Mouse (Mus musculus) adrenal gland, postnatal 4 days (tissue): ENCODE measurements around the gene Slc16a14. TPM values are rescaled to one million over a fixed set of nuclear protein-coding genes. Genes with fewer than 3 reads are reported as not detected.

ENCODE experiments used
- DNase-seq, 2 experiments: peaks; one replicate each; pipeline ENCODE4 v3.0.0; 2021 to 2022; ENCODE audit warnings: low spot score in 2 of 2, mixed read lengths in 2 of 2
- total RNA-seq, 2 experiments: library from RNA; stranded (reverse); gene quantifications; 2 replicates each; pipeline ENCODE4 v1.2.3; 2021

The Slc16a14 gene
- total RNA-seq, 2 experiments from 2014 or later: 3.6 to 5.1 TPM

DNA sequence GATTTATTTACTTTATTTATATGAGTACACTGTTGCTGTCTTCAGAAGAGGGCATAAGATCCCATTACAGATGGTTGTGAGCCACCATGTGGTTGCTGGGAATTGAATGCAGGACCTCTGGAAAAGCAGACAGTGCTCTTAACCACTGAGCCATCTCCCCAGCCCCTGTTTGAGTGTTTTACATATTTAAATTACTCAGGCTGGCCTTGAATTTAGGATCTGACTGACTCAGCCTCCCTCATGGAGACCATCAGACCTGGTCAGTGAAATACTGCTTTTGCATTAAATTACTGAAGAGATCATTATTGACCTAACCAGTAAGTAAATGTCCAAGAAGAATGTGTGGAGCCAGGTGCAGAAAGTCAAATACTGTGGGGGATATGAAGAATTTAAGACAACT, 66.6 kb downstream of the Slc16a14 start:
- DNase-seq: no peak

DNA sequence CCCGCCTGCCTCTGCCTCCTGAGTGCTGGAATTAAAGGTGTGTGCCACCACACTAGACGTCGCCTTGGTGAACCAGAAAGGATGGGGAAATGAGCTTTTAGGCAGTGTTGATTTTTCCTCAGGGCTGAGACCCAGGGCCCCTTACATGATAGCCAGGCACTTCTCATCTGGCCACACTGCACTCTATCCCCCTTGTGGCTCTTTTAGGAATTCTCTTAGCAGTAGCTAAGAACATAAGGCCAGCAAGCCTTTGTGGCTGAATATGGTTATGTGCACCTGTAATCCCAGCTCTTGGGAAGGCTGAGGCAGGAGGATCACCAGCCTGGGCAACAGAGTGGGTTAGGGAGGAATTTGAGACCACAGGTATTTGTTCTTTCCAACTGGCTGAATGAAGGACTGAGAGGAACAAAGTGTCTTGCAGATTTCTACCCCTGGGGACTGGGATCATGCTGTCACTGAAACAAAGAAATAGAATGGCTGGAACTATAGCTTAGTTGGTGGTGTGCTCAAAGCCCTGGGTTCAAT, 68.2 kb downstream of the Slc16a14 start:
- DNase-seq: no peak

DNA sequence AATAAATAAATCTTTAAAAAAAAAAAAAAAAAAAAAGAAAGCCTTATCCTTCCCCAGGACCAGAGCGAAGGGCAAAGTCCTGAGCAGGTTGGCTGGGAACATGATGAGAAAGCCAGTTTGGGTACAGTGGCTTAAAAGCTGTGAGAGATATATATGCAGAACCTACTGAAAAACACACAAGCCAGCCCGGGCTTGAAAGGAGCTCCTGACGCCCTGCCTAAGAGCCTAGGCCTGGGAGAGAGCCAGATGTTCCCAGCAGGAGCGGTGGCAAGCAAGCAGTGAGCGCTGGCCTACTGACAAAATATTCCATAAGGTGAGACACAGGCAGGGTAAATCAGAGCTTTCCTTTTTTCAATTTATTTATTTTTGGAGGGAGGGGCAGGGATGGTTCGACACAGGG, 68.7 kb downstream of the Slc16a14 start:
- DNase-seq: no peak

- no peak for DNase-seq
These were observed 70.3 kb downstream of the Slc16a14 start for GRCm38 (mm10) chr1:84864645-84865044.

DNA sequence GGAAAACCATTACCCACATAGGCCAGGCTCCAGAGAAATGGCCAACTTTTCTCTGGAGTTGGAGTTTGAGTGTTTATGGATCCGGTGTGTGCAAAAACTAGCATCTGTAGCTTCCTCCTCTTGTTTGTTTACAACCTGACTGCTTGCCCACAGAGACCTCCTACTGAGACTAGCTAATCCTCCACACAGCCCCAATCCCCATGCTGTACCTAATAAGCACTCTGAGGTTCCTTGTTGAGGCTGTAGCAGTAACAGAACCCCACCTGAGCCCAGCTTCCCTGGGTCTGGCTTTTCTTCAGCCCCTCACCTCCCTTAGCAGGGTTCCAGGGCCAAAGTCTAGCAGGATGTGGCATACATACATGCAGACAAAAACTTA, 73.7 kb downstream of the Slc16a14 start:
- DNase-seq: no peak

GRCm38 (mm10) chr1:84860360-84861254, 74.3 kb downstream of the Slc16a14 start:
- DNase-seq: no peak

- DNase-seq: no peak
These were observed 75.3 kb downstream of the Slc16a14 start for GRCm38 (mm10) chr1:84859597-84859996.

Other genes with a start within 250 kb of the Slc16a14 start
- 1 to 10 TPM; 6.5 to 6.8 TPM for gene Dner, start 238.9 kb downstream of the Slc16a14 start, total RNA-seq
- gene Fbxo36, start 95.3 kb downstream of the Slc16a14 start, total RNA-seq: 1 to 10 TPM; 8.5 to 9.3 TPM
- gene Trip12, start 94.6 kb downstream of the Slc16a14 start, total RNA-seq: 100 to 1,000 TPM; 248 to 284 TPM
- not detected for gene Gm10553, start 165.0 kb upstream of the Slc16a14 start, total RNA-seq
- gene A530032D15Rik, start 174.7 kb upstream of the Slc16a14 start, total RNA-seq: under 1 TPM in 1 of 2 experiments, not detected in 1; 0.45 TPM